Mouse (Mus musculus) MEL (cell line): ENCODE measurements around the gene Cort. TPM values are rescaled to one million over a fixed set of nuclear protein-coding genes. Genes with fewer than 3 reads are reported as not detected.
A peak's percentile ranks its signal among the peaks of the same experiment; 100 is the strongest.

Source experiments
- DNase-seq: peaks from one replicate; pipeline ENCODE4 v3.0.0; 2011; ENCODE audit warnings: low read depth, low spot score
- H3K27ac ChIP-seq: 2 replicates; pipeline ENCODE4 v1.5.1; 2012; ENCODE audit warnings: low read depth, mild to moderate bottlenecking, control low read depth, low read length, moderate library complexity; ENCODE audit not compliant: control insufficient read depth
- H3K27me3 ChIP-seq, 2 experiments: fragments of 150-350 bp in 1 of 2; sonication (generic) in 1 of 2; 2 replicates each; pipeline ENCODE4 v1.6.1; 2012; ENCODE audit warnings: low read length in 2 of 2, mild to moderate bottlenecking in 2 of 2, improper control_type of control experiment in 1 of 2, moderate library complexity in 1 of 2; ENCODE audit not compliant: insufficient read depth in 2 of 2, control insufficient read depth in 1 of 2
- H3K36me3 ChIP-seq, 2 experiments: 2 replicates each; pipeline ENCODE4 v1.6.1; 2012 to 2014; ENCODE audit warnings: low read length in 2 of 2, improper control_type of control experiment in 1 of 2, inconsistent platforms in 1 of 2, mild to moderate bottlenecking in 1 of 2; ENCODE audit not compliant: insufficient read depth in 2 of 2, control insufficient read depth in 1 of 2
- H3K4me1 ChIP-seq, 2 experiments: fragments of 150-350 bp in 1 of 2; sonication (generic) in 1 of 2; 2 replicates each; pipeline ENCODE4 v1.6.1; 2012; ENCODE audit warnings: low read length in 2 of 2, improper control_type of control experiment in 1 of 2, mild to moderate bottlenecking in 1 of 2; ENCODE audit not compliant: insufficient read depth in 2 of 2, control insufficient read depth in 1 of 2
- H3K4me3 ChIP-seq, 2 experiments: fragments of 150-350 bp in 1 of 2; sonication (generic) in 1 of 2; 2 replicates each; pipeline ENCODE4 v1.5.1; 2012; ENCODE audit warnings: low read depth in 2 of 2, low read length in 2 of 2, mild to moderate bottlenecking in 2 of 2, moderate library complexity in 2 of 2, control low read depth in 1 of 2, improper control_type of control experiment in 1 of 2; ENCODE audit not compliant: control insufficient read depth in 1 of 2, insufficient read depth in 1 of 2
- H3K79me2 ChIP-seq: 2 replicates; pipeline ENCODE4 v1.6.1; 2012; ENCODE audit warnings: mild to moderate bottlenecking, low read length, moderate library complexity; ENCODE audit not compliant: control insufficient read depth, poor library complexity, insufficient read depth
- H3K9ac ChIP-seq: 2 replicates; pipeline ENCODE4 v1.6.1; 2012; ENCODE audit warnings: low read depth, mild to moderate bottlenecking, control low read depth, low read length, moderate library complexity; ENCODE audit not compliant: control insufficient read depth, poor library complexity, severe bottlenecking
- H3K9me3 ChIP-seq: fragments of 150-350 bp; sonication (generic); replicated peaks from 2 replicates; pipeline ENCODE4 v1.6.1; 2012; ENCODE audit warnings: mild to moderate bottlenecking, low read length, improper control_type of control experiment, moderate library complexity; ENCODE audit not compliant: insufficient read depth
- BHLHE40 ChIP-seq: IDR thresholded peaks from 2 replicates; pipeline ENCODE4 v1.6.1; 2012; ENCODE audit warnings: low read depth, mild to moderate bottlenecking, inconsistent platforms, low read length, improper control_type of control experiment, borderline replicate concordance
- ELF1 ChIP-seq: IDR thresholded peaks from 2 replicates; pipeline ENCODE4 v1.6.1; 2014; ENCODE audit warnings: low read depth, mild to moderate bottlenecking, inconsistent platforms, low read length, improper control_type of control experiment, moderate library complexity
- ETS1 ChIP-seq: IDR thresholded peaks from 2 replicates; pipeline ENCODE4 v1.6.1; 2012; ENCODE audit warnings: low read depth, mild to moderate bottlenecking, inconsistent platforms, low read length, improper control_type of control experiment, moderate library complexity
- GABPA ChIP-seq: IDR thresholded peaks from 2 replicates; pipeline ENCODE4 v1.6.1; 2012; ENCODE audit warnings: low read depth, mild to moderate bottlenecking, inconsistent platforms, low read length, improper control_type of control experiment, moderate library complexity
- JUND ChIP-seq: IDR thresholded peaks from 2 replicates; pipeline ENCODE4 v1.6.1; 2011; ENCODE audit warnings: low read depth, mild to moderate bottlenecking, improper control_type of control experiment, low read length
- MAFK ChIP-seq: IDR thresholded peaks from 2 replicates; pipeline ENCODE4 v1.6.1; 2011; ENCODE audit warnings: low read depth, mild to moderate bottlenecking, low read length, improper control_type of control experiment, borderline replicate concordance
- MAX ChIP-seq: IDR thresholded peaks from 2 replicates; pipeline ENCODE4 v1.6.1; 2011; ENCODE audit warnings: low read length, improper control_type of control experiment
- MAZ ChIP-seq: IDR thresholded peaks from 2 replicates; pipeline ENCODE4 v1.6.1; 2012; ENCODE audit warnings: low read depth, mild to moderate bottlenecking, inconsistent platforms, low read length, improper control_type of control experiment
- MEF2A ChIP-seq: IDR thresholded peaks from 2 replicates; pipeline ENCODE4 v1.6.1; 2014; ENCODE audit warnings: low read depth, mild to moderate bottlenecking, inconsistent platforms, low read length, improper control_type of control experiment; ENCODE audit not compliant: poor library complexity, insufficient replicate concordance, severe bottlenecking; ENCODE audit errors: extremely low read depth
- MXI1 ChIP-seq: IDR thresholded peaks from 2 replicates; pipeline ENCODE4 v1.6.1; 2011; ENCODE audit warnings: mild to moderate bottlenecking, low read depth, low read length, improper control_type of control experiment
- MYB ChIP-seq: IDR thresholded peaks from 2 replicates; pipeline ENCODE4 v1.6.1; 2011; ENCODE audit warnings: mild to moderate bottlenecking, low read depth, low read length, improper control_type of control experiment
- MYC ChIP-seq: IDR thresholded peaks from 2 replicates; pipeline ENCODE4 v1.6.1; 2011; ENCODE audit warnings: low read depth, mild to moderate bottlenecking, low read length, improper control_type of control experiment, moderate library complexity
- NELFE ChIP-seq: IDR thresholded peaks from 2 replicates; pipeline ENCODE4 v1.6.1; 2011; ENCODE audit warnings: low read depth, low read length, improper control_type of control experiment
- NRF1 ChIP-seq: IDR thresholded peaks from 2 replicates; pipeline ENCODE4 v1.6.1; 2014; ENCODE audit warnings: low read depth, mild to moderate bottlenecking, inconsistent platforms, low read length, improper control_type of control experiment, moderate library complexity; ENCODE audit not compliant: poor library complexity, insufficient read depth, severe bottlenecking
- POLR2AphosphoS2 ChIP-seq: IDR thresholded peaks from 2 replicates; pipeline ENCODE4 v1.6.1; 2011; ENCODE audit warnings: low read length, improper control_type of control experiment
- POLR2AphosphoS5 ChIP-seq: IDR thresholded peaks from 2 replicates; pipeline ENCODE4 v1.6.1; 2012; ENCODE audit warnings: low read depth, borderline replicate concordance, mild to moderate bottlenecking, inconsistent platforms, low read length, moderate library complexity, mixed read lengths
- RCOR1 ChIP-seq: IDR thresholded peaks from 2 replicates; pipeline ENCODE4 v1.6.1; 2012; ENCODE audit warnings: low read depth, mild to moderate bottlenecking, inconsistent platforms, low read length, improper control_type of control experiment
- SIN3A ChIP-seq: IDR thresholded peaks from 2 replicates; pipeline ENCODE4 v1.6.1; 2012; ENCODE audit warnings: low read length, improper control_type of control experiment, inconsistent platforms
- SMC3 ChIP-seq: IDR thresholded peaks from 2 replicates; pipeline ENCODE4 v1.6.1; 2011; ENCODE audit warnings: low read depth, low read length, improper control_type of control experiment
- TAL1 ChIP-seq: IDR thresholded peaks from 2 replicates; pipeline ENCODE4 v1.6.1; 2012; ENCODE audit warnings: mild to moderate bottlenecking, inconsistent platforms, low read length, moderate library complexity, mixed read lengths
- TBP ChIP-seq: IDR thresholded peaks from 2 replicates; pipeline ENCODE4 v1.8.0; 2011; ENCODE audit warnings: low read depth, low read length, improper control_type of control experiment
- USF1 ChIP-seq: IDR thresholded peaks from 2 replicates; pipeline ENCODE4 v1.6.1; 2014; ENCODE audit warnings: low read depth, mild to moderate bottlenecking, inconsistent platforms, low read length, improper control_type of control experiment, moderate library complexity
- USF2 ChIP-seq, 2 experiments: IDR thresholded peaks; 2 replicates each; pipeline ENCODE4 v1.6.1; 2011 to 2012; ENCODE audit warnings: improper control_type of control experiment in 2 of 2, low read length in 2 of 2, borderline replicate concordance in 1 of 2, inconsistent platforms in 1 of 2, low read depth in 1 of 2, mild to moderate bottlenecking in 1 of 2; ENCODE audit not compliant: insufficient read depth in 1 of 2
- ZC3H11A ChIP-seq: IDR thresholded peaks from 2 replicates; pipeline ENCODE4 v1.6.1; 2012; ENCODE audit warnings: low read depth, mild to moderate bottlenecking, inconsistent platforms, low read length, improper control_type of control experiment
- ZMIZ1 ChIP-seq: IDR thresholded peaks from 2 replicates; pipeline ENCODE4 v1.6.1; 2012; ENCODE audit warnings: low read depth, mild to moderate bottlenecking, inconsistent platforms, low read length, improper control_type of control experiment, moderate library complexity
- polyA plus RNA-seq, 2 experiments: library from polyadenylated mRNA; stranded (reverse) in 1 of 2; unstranded in 1 of 2; fragments of >175 nt in 1 of 2; fragments of >200 nt in 1 of 2; gene quantifications; 2 replicates each; pipeline versions ENCODE4 v1.2.1 to v1.2.4; 2012; ENCODE audit warnings: low replicate concordance in 2 of 2, low read depth in 1 of 2; ENCODE audit not compliant: insufficient read length in 2 of 2, insufficient read depth in 1 of 2, missing spikeins in 1 of 2
- total RNA-seq: library from RNA; depleted of rRNA; stranded (reverse); fragments of 300-350 nt; gene quantifications from 2 replicates; pipeline ENCODE4 v1.2.3, GENCODE M21; 2012

Cort gene
- total and polyA plus RNA-seq, 3 experiments = 0.39 to 2.0 TPM; not detected in 1

DNA sequence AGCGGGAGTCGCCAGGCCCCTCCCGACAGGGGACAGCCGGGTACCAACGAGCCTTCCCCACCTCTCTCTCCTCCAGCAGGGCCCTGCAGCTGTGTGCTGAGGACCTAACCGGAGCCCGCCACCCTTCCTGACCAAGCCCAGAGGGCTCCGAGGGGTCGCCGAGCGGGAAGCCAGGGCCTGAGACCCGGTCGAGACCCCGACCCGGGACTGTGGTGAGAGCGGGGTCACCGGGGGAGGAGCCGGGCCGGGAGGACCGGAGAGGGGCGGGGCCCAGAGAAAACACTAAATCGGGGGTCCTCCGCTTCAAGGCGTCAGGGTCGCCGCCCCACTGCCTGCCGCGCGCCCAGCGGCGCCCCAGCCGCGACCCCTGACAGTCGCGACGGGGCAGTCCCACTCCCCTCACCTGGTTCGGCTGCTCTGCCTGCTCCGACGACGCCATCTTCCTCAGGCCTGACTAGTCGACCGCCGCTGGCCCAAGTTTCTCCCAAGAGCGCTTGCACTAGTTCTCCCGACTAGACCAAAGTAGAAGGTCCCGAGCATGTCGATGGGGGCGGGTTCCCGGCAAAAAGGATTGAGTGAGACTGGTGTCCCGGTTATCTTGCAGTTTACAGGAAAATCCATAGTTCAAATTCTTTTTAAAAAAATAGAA is 27.1 kb downstream of the Cort start, which contains the start of gene Pex14 (continued):
- peak; percentile 38; the same call in 1 of the 2 replicates for TF ChIP-seq POLR2AphosphoS2
- peak; percentile 79 for TF ChIP-seq TBP
- TF ChIP-seq MYC = no peak
- TF ChIP-seq MAZ = peak; percentile 76; the same call in 1 of the 2 replicates
- peak; percentile 56; the same call in 1 of the 2 replicates for TF ChIP-seq ETS1
- TF ChIP-seq ZC3H11A = no peak
- no peak for TF ChIP-seq BHLHE40
- TF ChIP-seq USF1 = peak; percentile 51; the same call in 1 of the 2 replicates

DNA sequence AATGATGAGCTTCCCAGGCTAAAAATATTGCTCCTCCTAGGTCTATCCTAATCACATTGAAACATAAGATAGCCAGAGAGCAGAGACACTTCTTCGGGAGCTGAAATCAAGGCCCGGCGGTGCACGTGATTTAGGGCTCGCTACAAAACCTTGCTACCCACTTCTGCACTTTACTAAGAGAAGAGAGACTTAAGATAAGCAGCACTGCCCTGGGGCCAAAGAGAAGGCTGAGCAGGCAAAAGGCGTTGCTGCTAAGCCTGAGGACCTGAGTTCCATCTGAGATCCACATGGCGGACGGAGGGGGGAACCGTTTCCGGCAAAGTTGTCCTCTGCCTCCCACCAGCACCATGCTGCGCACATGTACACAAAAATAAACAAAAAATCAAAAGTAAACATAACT is 28.0 kb downstream of the Cort start:
- H3K4me3 ChIP-seq = peak overlapping the region; percentile 86 to 90
- H3K27me3 ChIP-seq = no peaks in the 10 kb centered on the region
- H3K79me2 ChIP-seq = peaks cover 24% of the 10 kb centered on the region
- H3K4me1 ChIP-seq = peaks cover 3 to 18% of the 10 kb centered on the region in 2 experiments
- H3K9ac ChIP-seq = peak overlapping the region; percentile 89
- H3K9me3 ChIP-seq = no peaks in the 10 kb centered on the region
- peaks cover 0 to 16% of the 10 kb centered on the region in 2 experiments; a peak in 2 of 4 replicates for H3K36me3 ChIP-seq
- DNase-seq = peak; percentile 55
- TF ChIP-seq SMC3 (no peak), MAX (peak; percentile 61), MAFK (no peak), USF2 (IDR thresholded peaks at IDR 0.05; ENCODE audit: borderline replicate concordance in 1 of 2, insufficient read depth in 1 of 2, low read depth in 1 of 2, low read length in 2 of 2) (no peak), NELFE (0 out of 2 replicates have a peak, but pooled peaks have one; percentile 12), BHLHE40 (peak; percentile 77), MXI1 (peak; percentile 57), TAL1 (no peak), ELF1 (no peak), GABPA (no peak), POLR2AphosphoS5 (no peak), USF1 (peak; percentile 67), MYB (no peak), NRF1 (no peak), ZMIZ1 (no peak), MEF2A (no peak), RCOR1 (0 out of 2 replicates have a peak, but pooled peaks have one; percentile 28), SIN3A (0 out of 2 replicates have a peak, but pooled peaks have one; percentile 37), JUND (no peak), MYC (no peak; the same call in none of the 2 replicates), ETS1 (no peak), ZC3H11A (no peak)
- peak overlapping the region; percentile 43 for H3K27ac ChIP-seq
